Mouse (Mus musculus) forebrain, embryonic 12.5 days (tissue): ENCODE results near the gene Fsd1. TPM values are rescaled to one million over a fixed set of nuclear protein-coding genes. Genes with fewer than 3 reads are reported as not detected.

Source experiments
- ATAC-seq: fragments of 200-750 bp; cut with Nextera tagmentation; 2 replicates; pipeline ENCODE4 v1.8.0; 2017; ENCODE audit warnings: moderate TSS enrichment; ENCODE audit not compliant: low FRiP score
- H3K27ac ChIP-seq: fragments of 300-500 bp; sonication (generic); 2 replicates; pipeline ENCODE4 v1.5.1; 2016; ENCODE audit warnings: mild to moderate bottlenecking
- H3K27me3 ChIP-seq: fragments of 300-500 bp; sonication (generic); 2 replicates; pipeline ENCODE4 v1.6.1; 2016; ENCODE audit warnings: mild to moderate bottlenecking
- H3K36me3 ChIP-seq: fragments of 300-500 bp; sonication (generic); replicated peaks from 2 replicates; pipeline ENCODE4 v1.6.1; 2016; ENCODE audit warnings: mild to moderate bottlenecking
- H3K4me1 ChIP-seq: fragments of 300-500 bp; sonication (generic); 2 replicates; pipeline ENCODE4 v1.6.1; 2016
- H3K4me2 ChIP-seq: fragments of 300-500 bp; sonication (generic); 2 replicates; pipeline ENCODE4 v1.6.1; 2016; ENCODE audit warnings: mild to moderate bottlenecking, moderate library complexity
- H3K4me3 ChIP-seq: fragments of 300-500 bp; sonication (generic); replicated peaks from 2 replicates; pipeline ENCODE4 v1.5.1; 2016; ENCODE audit warnings: mild to moderate bottlenecking
- H3K9ac ChIP-seq: fragments of 300-500 bp; sonication (generic); 2 replicates; pipeline ENCODE4 v1.6.1; 2016; ENCODE audit warnings: mild to moderate bottlenecking
- H3K9me3 ChIP-seq: fragments of 300-500 bp; sonication (generic); 2 replicates; pipeline ENCODE4 v1.6.1; 2016
- WGBS: fragments of 180-500 bp; shearing (Covaris S2); methylation state at CpG from one replicate; pipeline ENCODE4 v1.1.7; 2016; 5-methylcytosine and 5-hydroxymethylcytosine counted together
- polyA plus RNA-seq: library from polyadenylated mRNA; unstranded; fragments of >200 nt; fragmentation: Nextera tagmentation; extraction: Ambion mirVana; gene quantifications from 2 replicates; pipeline ENCODE4 v1.2.1, GENCODE M21; 2016

The Fsd1 gene
- polyA plus RNA-seq, 1 experiment from 2014 or later = 82.4 TPM

DNA sequence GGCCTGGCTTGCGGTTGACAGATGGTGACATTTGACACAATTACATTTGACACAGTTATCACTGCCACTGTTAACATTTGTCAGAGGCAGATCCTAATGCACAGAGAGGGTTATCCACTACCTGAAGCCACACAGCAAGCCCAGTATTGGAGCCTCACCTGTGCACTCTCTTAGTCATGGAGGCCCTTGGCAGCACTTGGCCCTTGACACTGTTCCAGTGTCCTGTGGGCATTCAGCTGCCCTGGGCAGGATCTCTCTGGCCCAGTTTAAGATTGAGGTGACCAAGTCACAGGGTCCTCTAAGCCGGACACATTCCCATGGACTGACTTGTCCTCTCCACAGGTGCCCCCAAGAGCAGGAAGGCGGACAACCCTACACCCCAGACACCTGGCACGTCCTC is 19.1 kb upstream of the Fsd1 start:
- ATAC-seq = no peak
- H3K27me3 ChIP-seq = no peaks in the 10 kb centered on the region
- no peak overlapping the region for H3K27ac ChIP-seq
- H3K4me1 ChIP-seq = peaks cover 44% of the 10 kb centered on the region
- H3K4me3 ChIP-seq = no peak overlapping the region
- no peaks in the 10 kb centered on the region for H3K9me3 ChIP-seq
- 98% methylated on average over 4 of the region's 4 CpGs for WGBS
- H3K36me3 ChIP-seq = peaks cover 46% of the 10 kb centered on the region
- H3K4me2 ChIP-seq = no peak overlapping the region
- H3K9ac ChIP-seq = no peak overlapping the region

DNA sequence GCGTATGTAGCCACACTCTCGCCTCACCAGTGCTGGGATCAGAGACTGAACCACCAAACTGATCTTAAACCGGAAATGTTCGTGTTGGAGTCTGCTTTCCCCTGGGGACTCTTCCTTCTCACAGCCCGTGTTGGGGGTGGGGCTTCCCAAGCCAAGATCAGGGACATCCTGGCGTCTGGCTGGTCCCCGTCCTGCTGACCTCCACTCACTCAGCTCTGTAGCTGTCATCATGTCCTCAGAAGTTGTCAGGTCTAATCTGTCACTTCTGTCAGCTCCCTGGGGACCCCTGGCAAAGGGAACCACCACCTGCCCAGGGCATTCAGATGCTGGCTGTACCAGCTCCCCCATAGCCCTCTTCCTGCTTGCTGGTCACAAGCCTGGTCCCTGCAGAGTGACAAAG is 18.1 kb upstream of the Fsd1 start:
- Histone ChIP-seq H3K9me3 (no peaks in the 10 kb centered on the region), H3K4me2 (no peak overlapping the region), H3K27ac (peak overlapping the region; percentile 80; the same call in 1 of the 2 replicates), H3K4me1 (peaks cover 44% of the 10 kb centered on the region), H3K36me3 (peaks cover 46% of the 10 kb centered on the region), H3K27me3 (no peaks in the 10 kb centered on the region), H3K4me3 (no peak overlapping the region), H3K9ac (no peak overlapping the region)
- 72% methylated on average over 7 of the region's 7 CpGs for WGBS
- ATAC-seq = no peak

- peak overlapping the region; percentile 54 for H3K4me3 ChIP-seq
- peak; percentile 68 for ATAC-seq
- H3K9ac ChIP-seq = peak overlapping the region; percentile 80; the same call in 1 of the 2 replicates
- no peaks in the 10 kb centered on the region for H3K27me3 ChIP-seq
- H3K27ac ChIP-seq = peak overlapping the region; percentile 80
- peak overlapping the region; percentile 84 for H3K4me2 ChIP-seq
- 35% methylated on average over 14 of the region's 14 CpGs for WGBS
- H3K9me3 ChIP-seq = no peaks in the 10 kb centered on the region
- peaks cover 43% of the 10 kb centered on the region for H3K4me1 ChIP-seq
- H3K36me3 ChIP-seq = peaks cover 50% of the 10 kb centered on the region
These were observed 16.7 kb upstream of the Fsd1 start for GRCm38 (mm10) chr17:55969560-55969959.

- ATAC-seq = peak; percentile 75
- Histone ChIP-seq H3K9me3 (no peaks in the 10 kb centered on the region), H3K4me3 (peak within 1 kb of the TSS; percentile 54), H3K4me2 (peak within 1 kb of the TSS; percentile 84), H3K27ac (peak within 1 kb of the TSS; percentile 80), H3K4me1 (peaks cover 43% of the 10 kb centered on the region), H3K27me3 (no peaks in the 10 kb centered on the region), H3K36me3 (peaks cover 46% of the 10 kb centered on the region), H3K9ac (peak within 1 kb of the TSS; percentile 80)
- WGBS = 8% methylated on average over 55 of the region's 55 CpGs
These were observed 16.1 kb upstream of the Fsd1 start, which contains the start of gene Shd for GRCm38 (mm10) chr17:55969966-55970891. Gene Shd, plus strand, starts transcription at chr17:55970467.

DNA sequence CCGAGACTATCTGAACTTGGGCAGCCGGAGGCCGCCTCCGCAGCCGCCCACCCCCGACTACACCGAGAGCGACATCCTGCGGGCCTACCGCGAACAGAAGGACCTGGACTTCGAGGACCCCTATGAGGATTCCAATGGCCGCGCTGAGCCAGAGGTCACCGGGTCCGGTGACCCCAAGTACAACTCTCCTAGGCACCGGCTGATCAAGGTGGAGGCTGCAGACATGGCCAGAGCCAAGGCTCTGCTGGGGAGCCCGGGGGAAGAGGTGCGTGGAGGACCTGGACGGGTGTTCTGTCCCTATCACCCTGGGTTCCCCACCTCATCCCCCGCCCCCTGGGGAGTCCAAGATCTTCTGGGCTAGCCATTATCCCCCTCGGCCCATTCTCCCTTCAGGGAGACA is 14.9 kb upstream of the Fsd1 start:
- Histone ChIP-seq H3K9ac (peak overlapping the region; percentile 80), H3K4me3 (peak overlapping the region; percentile 54), H3K4me1 (peaks cover 49% of the 10 kb centered on the region), H3K4me2 (peak overlapping the region; percentile 84), H3K9me3 (no peaks in the 10 kb centered on the region), H3K27ac (no peak overlapping the region), H3K36me3 (peaks cover 37% of the 10 kb centered on the region), H3K27me3 (no peaks in the 10 kb centered on the region)
- 24% methylated on average over 22 of the region's 22 CpGs for WGBS
- no peak for ATAC-seq

DNA sequence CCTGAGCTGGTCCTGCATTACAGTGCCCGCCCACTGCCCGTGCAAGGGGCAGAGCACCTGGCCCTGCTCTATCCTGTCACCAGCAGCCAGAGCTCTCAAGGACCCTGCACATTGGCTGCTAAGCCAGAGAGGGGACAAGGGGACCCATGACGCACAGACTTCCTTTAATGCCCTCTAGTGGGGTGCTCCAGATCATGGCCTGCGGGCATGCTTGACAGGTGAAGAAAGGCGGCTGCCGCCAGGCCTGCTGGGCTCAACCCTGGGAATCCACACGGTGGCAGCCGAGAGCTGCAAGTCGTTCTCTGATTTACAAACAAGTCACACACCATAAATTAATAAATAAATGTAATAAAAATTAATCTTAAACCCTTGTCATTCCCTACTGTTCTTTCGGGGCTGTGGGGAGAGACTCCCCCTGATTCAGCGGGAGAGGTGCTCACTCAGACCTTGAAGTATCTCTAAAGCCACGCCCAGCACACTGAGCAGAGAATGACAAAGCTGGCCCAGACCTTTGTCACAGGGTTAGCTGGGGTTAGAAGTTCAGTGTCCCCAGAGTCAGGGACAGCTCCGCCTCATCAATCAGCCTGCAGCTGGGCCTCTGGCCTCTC is 9.9 kb upstream of the Fsd1 start:
- 0 out of 2 replicates have a peak overlapping the region, but pooled peaks have one; percentile 13 for H3K27ac ChIP-seq
- no peak overlapping the region for H3K4me3 ChIP-seq
- peaks cover 22% of the 10 kb centered on the region for H3K4me1 ChIP-seq
- 17% methylated on average over 13 of the region's 13 CpGs for WGBS
- H3K9ac ChIP-seq = no peak overlapping the region
- peak; percentile 76 for ATAC-seq
- no peaks in the 10 kb centered on the region for H3K9me3 ChIP-seq
- no peaks in the 10 kb centered on the region; the same call in 1 of the 2 replicates for H3K27me3 ChIP-seq
- peaks cover 20% of the 10 kb centered on the region for H3K36me3 ChIP-seq
- H3K4me2 ChIP-seq = no peak overlapping the region

DNA sequence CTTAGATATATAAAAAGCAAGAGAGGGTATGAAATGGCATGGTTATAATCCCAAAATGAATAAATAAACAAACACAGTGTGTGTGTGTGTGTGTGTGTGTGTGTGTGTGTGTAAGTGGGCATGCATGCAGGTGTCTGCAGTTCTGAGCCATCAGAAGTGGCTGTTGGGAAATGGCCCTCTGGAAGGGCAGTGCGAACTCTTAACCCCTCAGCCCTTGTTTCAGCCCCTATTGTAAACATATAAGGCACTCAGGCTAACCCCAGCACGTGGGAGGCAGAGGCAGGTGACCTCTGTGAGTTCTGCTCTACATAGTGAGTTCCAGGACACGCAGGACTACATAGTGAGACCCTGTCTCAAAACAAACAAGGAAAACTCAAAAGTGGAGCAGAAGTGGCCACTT is 9.0 kb upstream of the Fsd1 start:
- H3K9me3 ChIP-seq = no peaks in the 10 kb centered on the region
- H3K27ac ChIP-seq = no peak overlapping the region
- no peak overlapping the region for H3K9ac ChIP-seq
- H3K4me1 ChIP-seq = peaks cover 16% of the 10 kb centered on the region
- no peak for ATAC-seq
- H3K27me3 ChIP-seq = no peaks in the 10 kb centered on the region; the same call in 1 of the 2 replicates
- no peak overlapping the region for H3K4me3 ChIP-seq
- peaks cover 20% of the 10 kb centered on the region for H3K36me3 ChIP-seq
- WGBS = 61% methylated on average over 3 of the region's 3 CpGs
- H3K4me2 ChIP-seq = no peak overlapping the region

GRCm38 (mm10) chr17:55990278-55990898 is 4.1 kb downstream of the Fsd1 start:
- Histone ChIP-seq H3K9me3 (no peaks in the 10 kb centered on the region), H3K9ac (no peak overlapping the region), H3K4me1 (peaks cover 18% of the 10 kb centered on the region), H3K27me3 (no peaks in the 10 kb centered on the region), H3K36me3 (peaks cover 47% of the 10 kb centered on the region), H3K4me3 (no peak overlapping the region), H3K4me2 (no peak overlapping the region), H3K27ac (no peak overlapping the region)
- 91% methylated on average over 8 of the region's 8 CpGs for WGBS
- ATAC-seq = no peak

GRCm38 (mm10) chr17:55996007-55996406 is 9.7 kb downstream of the Fsd1 start:
- Histone ChIP-seq H3K4me2 (no peak overlapping the region), H3K36me3 (peaks cover 55% of the 10 kb centered on the region), H3K4me1 (peaks cover 4% of the 10 kb centered on the region), H3K27ac (no peak overlapping the region), H3K4me3 (no peak overlapping the region), H3K27me3 (peaks cover 17% of the 10 kb centered on the region), H3K9ac (no peak overlapping the region), H3K9me3 (no peaks in the 10 kb centered on the region)
- ATAC-seq = no peak
- 90% methylated on average over 15 of the region's 15 CpGs for WGBS

DNA sequence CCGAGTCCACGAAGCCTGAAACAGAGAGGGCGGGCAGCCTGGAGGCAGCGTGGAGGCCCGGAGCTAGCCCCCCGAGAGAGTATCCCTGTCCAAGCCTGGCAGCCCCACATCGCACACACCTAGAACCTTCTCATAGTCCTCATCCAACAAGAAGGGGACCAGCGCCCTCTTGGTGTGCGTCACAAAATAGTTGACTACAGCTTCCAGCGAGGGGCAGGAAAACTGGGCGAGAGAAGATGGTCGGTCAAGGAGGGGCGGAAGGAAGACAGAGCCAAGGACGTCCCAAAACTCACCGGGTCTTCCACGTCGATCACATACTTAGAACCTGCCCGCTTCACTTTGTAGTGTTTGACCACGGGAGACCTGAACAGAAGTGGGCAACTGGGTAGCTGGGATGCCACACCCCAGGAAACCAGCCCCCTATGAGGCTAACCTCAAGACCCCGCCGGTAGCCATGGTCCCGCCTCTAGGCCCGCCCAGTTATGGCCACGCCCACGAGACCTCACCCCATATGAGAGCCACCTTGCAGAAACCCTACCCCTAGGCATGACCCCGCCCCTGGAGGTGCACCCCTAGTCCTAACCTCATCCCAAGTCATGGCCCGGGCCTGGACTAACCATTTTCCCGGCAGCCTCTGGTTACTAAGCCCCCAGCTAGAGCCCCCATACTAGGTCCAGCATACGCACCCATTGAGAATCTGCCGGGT is 13.6 kb downstream of the Fsd1 start:
- WGBS = 7% methylated on average over 30 of the region's 30 CpGs
- Histone ChIP-seq H3K27me3 (peaks cover 26% of the 10 kb centered on the region), H3K9me3 (no peaks in the 10 kb centered on the region), H3K4me2 (peak overlapping the region; percentile 26), H3K4me3 (no peak overlapping the region), H3K27ac (no peak overlapping the region), H3K9ac (no peak overlapping the region), H3K4me1 (no peaks in the 10 kb centered on the region; the same call in 1 of the 2 replicates), H3K36me3 (peaks cover 25% of the 10 kb centered on the region)
- no peak; the same call in 1 of the 2 replicates for ATAC-seq

- 81% methylated on average over 3 of the region's 3 CpGs for WGBS
- peaks cover 6% of the 10 kb centered on the region for H3K4me1 ChIP-seq
- no peak for ATAC-seq
These were observed 16.7 kb downstream of the Fsd1 start for GRCm38 (mm10) chr17:56003000-56003399.

More at GRCm38 (mm10) chr17:56003000-56003399, 16.7 kb downstream of the Fsd1 start:
- H3K9ac ChIP-seq = no peak overlapping the region
- peaks cover 31% of the 10 kb centered on the region for H3K27me3 ChIP-seq
- no peak overlapping the region for H3K27ac ChIP-seq
- no peak overlapping the region for H3K4me3 ChIP-seq
- H3K9me3 ChIP-seq = no peaks in the 10 kb centered on the region
- no peak overlapping the region for H3K4me2 ChIP-seq
- H3K36me3 ChIP-seq = no peaks in the 10 kb centered on the region
